Mouse (Mus musculus) kidney, postnatal 0 days (tissue): ENCODE measurements around the gene Nr2e3. TPM values are rescaled to one million over a fixed set of nuclear protein-coding genes. Genes with fewer than 3 reads are reported as not detected.

Experiments
- ATAC-seq: fragments of 200-750 bp; cut with Nextera tagmentation; replicated peaks from 2 replicates; pipeline ENCODE4 v1.8.0; 2017; ENCODE audit warnings: low read depth, moderate number of reproducible peaks, moderate TSS enrichment, moderate library complexity; ENCODE audit not compliant: low FRiP score
- DNase-seq: peaks from one replicate; pipeline ENCODE4 v3.0.0-alpha.2; 2016; ENCODE audit warnings: low spot score
- H3K27ac ChIP-seq: fragments of 300-500 bp; sonication (generic); 2 replicates; pipeline ENCODE4 v1.5.1; 2014; ENCODE audit warnings: mild to moderate bottlenecking
- H3K27me3 ChIP-seq: fragments of 300-500 bp; sonication (generic); 2 replicates; pipeline ENCODE4 v1.6.1; 2014; ENCODE audit warnings: low read length, mixed read lengths; ENCODE audit not compliant: insufficient read depth
- H3K36me3 ChIP-seq: fragments of 300-500 bp; sonication (generic); 2 replicates; pipeline ENCODE4 v1.6.1; 2014; ENCODE audit warnings: low read length, mixed read lengths; ENCODE audit not compliant: insufficient read depth
- H3K4me1 ChIP-seq: fragments of 300-500 bp; sonication (generic); replicated peaks from 2 replicates; pipeline ENCODE4 v1.6.1; 2014; ENCODE audit warnings: antibody characterized with exemption, low read length, mixed read lengths; ENCODE audit not compliant: insufficient read depth
- H3K4me2 ChIP-seq: fragments of 300-500 bp; sonication (generic); 2 replicates; pipeline ENCODE4 v1.6.1; 2014; ENCODE audit warnings: mild to moderate bottlenecking, low read length, moderate library complexity, mixed read lengths
- H3K4me3 ChIP-seq: fragments of 300-500 bp; sonication (generic); replicated peaks from 2 replicates; pipeline ENCODE4 v1.5.1; 2014; ENCODE audit warnings: low read depth, low read length
- H3K9ac ChIP-seq: fragments of 300-500 bp; sonication (generic); 2 replicates; pipeline ENCODE4 v1.6.1; 2014; ENCODE audit warnings: low read depth, low read length
- H3K9me3 ChIP-seq: fragments of 300-500 bp; sonication (generic); replicated peaks from 2 replicates; pipeline ENCODE4 v1.6.1; 2016; ENCODE audit warnings: low read length, inconsistent platforms, mixed read lengths
- CTCF ChIP-seq: IDR thresholded peaks from 2 replicates; pipeline ENCODE4 v1.5.1; 2016; ENCODE audit warnings: antibody characterized with exemption, low read depth, mild to moderate bottlenecking, moderate library complexity
- WGBS: fragments of 180-500 bp; shearing (Covaris S2); extraction: QIAGEN DNeasy Blood & Tissue Kit; methylation state at CpG from one replicate; pipeline ENCODE4 v1.1.7; 2014; 5-methylcytosine and 5-hydroxymethylcytosine counted together
- polyA plus RNA-seq: library from polyadenylated mRNA; unstranded; fragments of >200 nt; fragmentation: Nextera tagmentation; extraction: Ambion mirVana; gene quantifications from 2 replicates; pipeline ENCODE4 v1.2.1, GENCODE M21; 2015

Gene Nr2e3
- polyA plus RNA-seq, 1 experiment from 2014 or later: not detected

DNA sequence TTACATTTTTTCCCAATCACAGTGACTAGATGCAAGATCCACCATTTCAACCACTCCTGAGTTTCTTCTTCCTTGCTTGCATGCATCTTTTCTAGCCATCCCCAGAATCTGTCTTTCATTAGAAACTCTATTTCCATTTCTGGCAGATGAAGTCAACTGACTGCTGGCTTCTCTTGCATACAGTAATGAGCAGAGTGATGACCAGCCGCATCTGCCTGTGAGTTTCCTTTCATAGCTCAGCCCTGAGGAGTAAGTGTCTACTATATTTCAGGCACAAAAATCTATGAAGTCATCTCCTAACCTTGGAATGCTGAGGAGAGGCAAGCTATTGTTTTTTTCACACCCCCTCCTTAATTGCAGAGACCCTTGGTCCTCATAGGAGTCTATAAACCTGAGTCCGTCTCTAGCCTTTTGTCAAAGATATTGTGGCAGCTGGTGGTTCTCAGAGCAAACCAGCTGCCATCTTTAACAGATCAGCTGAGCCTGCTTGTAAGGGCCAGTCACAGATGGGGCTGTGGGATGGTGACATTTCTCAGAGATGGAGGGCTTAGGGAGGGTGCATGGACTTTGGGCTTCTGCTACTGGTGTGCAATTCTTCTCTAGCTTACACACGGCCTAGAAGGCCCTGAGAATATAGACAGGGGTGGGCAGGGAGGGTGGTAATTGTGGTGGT lies 25.6 kb upstream of the Nr2e3 start:
- Histone ChIP-seq H3K4me2 (no peak overlapping the region), H3K27ac (no peak overlapping the region), H3K9ac (no peak overlapping the region), H3K27me3 (no peaks in the 10 kb centered on the region), H3K36me3 (0 out of 2 replicates have a peak, but pooled peaks cover 6% of the 10 kb centered on the region), H3K4me3 (no peak overlapping the region), H3K4me1 (no peaks in the 10 kb centered on the region), H3K9me3 (no peaks in the 10 kb centered on the region)
- ATAC-seq: no peak
- DNase-seq: no peak
- 86% methylated on average over 3 of the region's 3 CpGs for WGBS
- no peak for TF ChIP-seq CTCF

DNA sequence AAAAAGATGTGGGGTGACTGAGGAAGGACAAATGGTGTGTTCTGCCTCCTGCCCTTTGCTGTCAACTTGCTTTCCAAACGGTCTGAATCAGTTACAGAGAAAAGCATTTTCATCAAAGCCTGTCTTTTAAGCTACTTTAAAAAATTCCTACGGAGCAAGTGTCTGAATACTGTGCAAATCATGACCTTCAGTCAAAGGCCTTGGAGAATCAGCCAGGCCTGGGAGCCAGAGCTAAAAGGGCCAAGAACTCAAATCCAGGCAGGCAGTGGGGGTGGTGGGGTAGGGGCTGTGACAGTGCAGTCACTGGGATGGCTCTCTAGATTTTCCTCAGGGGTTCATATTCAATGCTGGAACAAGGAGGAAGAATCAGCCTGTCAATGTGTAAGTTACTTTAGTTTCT lies 20.7 kb upstream of the Nr2e3 start:
- H3K27ac ChIP-seq: no peak overlapping the region
- no peak for TF ChIP-seq CTCF
- no peak overlapping the region for H3K4me2 ChIP-seq
- H3K36me3 ChIP-seq: 0 out of 2 replicates have a peak, but pooled peaks cover 4% of the 10 kb centered on the region
- no peaks in the 10 kb centered on the region for H3K9me3 ChIP-seq
- H3K9ac ChIP-seq: no peak overlapping the region
- 75% methylated on average over 2 of the region's 2 CpGs for WGBS
- H3K27me3 ChIP-seq: no peaks in the 10 kb centered on the region
- ATAC-seq (no peak), DNase-seq (no peak)
- no peaks in the 10 kb centered on the region for H3K4me1 ChIP-seq
- H3K4me3 ChIP-seq: no peak overlapping the region

DNA sequence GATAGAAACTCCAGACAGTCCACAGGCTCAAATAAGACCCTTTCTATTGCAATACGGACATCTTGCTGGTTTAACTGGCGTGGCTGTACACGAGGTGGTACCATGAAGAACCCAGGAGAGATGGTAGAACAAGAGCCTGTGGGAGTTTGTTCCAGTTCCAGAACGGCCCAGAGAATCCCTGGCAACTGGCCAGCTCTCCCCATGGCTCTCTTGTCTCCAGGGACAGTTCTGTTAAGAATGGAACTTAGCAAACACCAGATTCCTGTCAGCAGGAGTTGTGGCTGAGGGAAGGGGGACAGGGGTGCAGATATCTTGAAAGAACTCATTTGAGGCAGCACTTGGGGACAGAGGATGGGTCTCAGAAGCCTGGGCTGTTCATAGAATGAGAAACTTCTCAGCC lies 10.8 kb upstream of the Nr2e3 start:
- 70% methylated on average over 4 of the region's 4 CpGs for WGBS
- H3K9ac ChIP-seq: no peak overlapping the region
- DNase-seq: no peak

DNA sequence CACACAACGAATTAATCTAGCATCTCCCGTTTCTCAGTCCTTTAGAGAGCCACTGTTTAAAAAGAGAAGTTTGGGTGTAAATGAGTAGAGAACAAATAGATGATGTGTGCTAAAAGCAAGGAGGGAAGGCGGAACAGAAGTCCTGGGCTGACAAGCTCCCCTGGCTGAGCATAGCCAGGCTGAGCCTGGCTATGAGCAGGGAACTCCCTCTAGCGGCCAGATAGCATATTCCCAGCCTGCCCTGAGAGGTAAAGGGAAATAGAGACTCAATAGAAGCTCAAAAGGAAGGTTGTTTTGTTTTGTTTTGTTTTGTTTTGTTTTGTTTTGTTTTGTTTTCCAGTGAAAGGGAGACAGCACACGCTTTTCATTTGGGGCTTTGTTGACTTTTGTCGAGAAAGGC lies 8.9 kb upstream of the Nr2e3 start:
- DNase-seq: peak; percentile 88
- WGBS: 26% methylated on average over 6 of the region's 6 CpGs

More for the DNA sequence above, 10.8 kb upstream of the Nr2e3 start:
- no peak overlapping the region for H3K4me2 ChIP-seq
- no peak for TF ChIP-seq CTCF
- no peaks in the 10 kb centered on the region for H3K4me1 ChIP-seq
- no peaks in the 10 kb centered on the region for H3K9me3 ChIP-seq
- H3K36me3 ChIP-seq: no peaks in the 10 kb centered on the region
- no peak overlapping the region for H3K4me3 ChIP-seq
- no peak for ATAC-seq
- H3K27ac ChIP-seq: no peak overlapping the region
- no peaks in the 10 kb centered on the region for H3K27me3 ChIP-seq

DNA sequence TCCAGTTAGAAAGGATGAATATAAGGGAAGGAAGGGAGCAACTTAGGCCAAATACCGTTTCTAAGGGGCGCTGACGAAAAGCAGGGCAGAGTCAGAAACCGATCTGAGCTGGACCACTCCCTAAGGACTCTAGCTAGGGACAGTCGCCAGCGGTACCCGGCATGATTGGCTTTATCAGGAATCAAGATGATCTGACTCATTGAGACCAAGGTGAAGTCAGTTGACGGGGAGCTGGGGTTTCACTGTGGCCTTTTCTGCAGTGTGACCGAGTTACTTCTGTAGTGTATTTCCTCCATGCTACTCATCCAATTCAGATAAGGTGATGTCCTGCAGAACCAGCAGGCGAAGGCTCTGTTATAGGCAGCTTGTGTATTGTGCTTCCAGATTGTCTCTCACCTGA lies 4.6 kb upstream of the Nr2e3 start:
- H3K9me3 ChIP-seq: no peaks in the 10 kb centered on the region
- no peaks in the 10 kb centered on the region for H3K36me3 ChIP-seq
- H3K4me1 ChIP-seq: no peaks in the 10 kb centered on the region
- ATAC-seq (no peak), DNase-seq (no peak)
- no peak overlapping the region for H3K4me3 ChIP-seq
- TF ChIP-seq CTCF: no peak
- no peaks in the 10 kb centered on the region for H3K27me3 ChIP-seq
- H3K9ac ChIP-seq: no peak overlapping the region
- 73% methylated on average over 10 of the region's 10 CpGs for WGBS
- H3K27ac ChIP-seq: no peak overlapping the region
- H3K4me2 ChIP-seq: no peak overlapping the region

More for the DNA sequence above, 8.9 kb upstream of the Nr2e3 start:
- Histone ChIP-seq H3K9me3 (no peaks in the 10 kb centered on the region), H3K4me2 (no peak overlapping the region), H3K27ac (no peak overlapping the region), H3K27me3 (no peaks in the 10 kb centered on the region), H3K4me1 (no peaks in the 10 kb centered on the region), H3K4me3 (no peak overlapping the region), H3K36me3 (no peaks in the 10 kb centered on the region), H3K9ac (no peak overlapping the region)
- TF ChIP-seq CTCF: peak; percentile 89
- no peak for ATAC-seq

DNA sequence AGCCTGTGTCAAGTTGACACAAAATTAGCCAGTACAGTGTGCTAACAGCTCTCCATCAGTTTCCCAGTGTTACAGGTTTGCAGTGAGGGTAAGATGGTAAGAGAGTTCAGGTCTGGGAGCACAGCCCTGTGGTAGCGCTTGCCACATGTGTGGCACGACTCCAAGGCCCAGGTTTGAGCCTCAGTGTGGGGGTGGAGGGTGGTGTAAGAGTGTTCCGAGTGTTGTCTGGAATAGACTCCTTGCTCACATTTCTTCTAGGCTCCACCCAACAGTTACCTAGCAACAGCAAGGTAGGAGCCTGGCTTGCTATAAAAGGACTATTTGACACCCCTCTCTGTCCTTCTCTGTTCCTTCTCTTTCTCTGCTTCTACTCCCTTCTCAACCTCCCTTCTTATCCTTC lies 3.9 kb upstream of the Nr2e3 start:
- WGBS: 40% methylated on average over 3 of the region's 3 CpGs
- ATAC-seq (no peak), DNase-seq (no peak)
- Histone ChIP-seq H3K27ac (no peak overlapping the region), H3K4me1 (no peaks in the 10 kb centered on the region), H3K4me3 (no peak overlapping the region), H3K4me2 (no peak overlapping the region), H3K27me3 (no peaks in the 10 kb centered on the region), H3K9me3 (no peaks in the 10 kb centered on the region), H3K36me3 (no peaks in the 10 kb centered on the region), H3K9ac (no peak overlapping the region)
- no peak for TF ChIP-seq CTCF
